Mouse (Mus musculus) frontal cortex, postnatal 14 days (tissue): Measurements from ENCODE around the gene Pglyrp2.

Experiments
- DNase-seq, 2 experiments: peaks; one replicate each; pipeline ENCODE4 v3.0.0; 2022; ENCODE audit warnings: low spot score in 2 of 2

Gene Pglyrp2

GRCm38 (mm10) chr17:32424034-32424433 is at the start of gene Pglyrp2:
Gene Pglyrp2, minus strand, starts transcription at chr17:32424167.
- no peak for DNase-seq

GRCm38 (mm10) chr17:32472176-32472575 is 48.2 kb upstream of the Pglyrp2 start:
- DNase-seq: no peak

- DNase-seq: no peak
These were observed 46.8 kb upstream of the Pglyrp2 start for GRCm38 (mm10) chr17:32470795-32471194.

GRCm38 (mm10) chr17:32468494-32468893 is 44.5 kb upstream of the Pglyrp2 start:
- no peak for DNase-seq

GRCm38 (mm10) chr17:32454997-32455396 is 31.0 kb upstream of the Pglyrp2 start:
- no peak for DNase-seq

- no peak for DNase-seq
These were observed 30.2 kb upstream of the Pglyrp2 start for GRCm38 (mm10) chr17:32454188-32454587.

- DNase-seq: no peak
These were observed 28.5 kb upstream of the Pglyrp2 start, which contains the start of gene Cyp4f39 for GRCm38 (mm10) chr17:32452482-32452881. Gene Cyp4f39, plus strand, starts transcription at chr17:32452723.

GRCm38 (mm10) chr17:32450844-32451537 is 27.0 kb upstream of the Pglyrp2 start:
- DNase-seq: no peak

GRCm38 (mm10) chr17:32449042-32449441 is 25.1 kb upstream of the Pglyrp2 start:
- DNase-seq: no peak

- no peak for DNase-seq
These were observed 23.2 kb upstream of the Pglyrp2 start for GRCm38 (mm10) chr17:32447195-32447594.

GRCm38 (mm10) chr17:32445016-32445415 is 21.0 kb upstream of the Pglyrp2 start:
- no peak for DNase-seq

GRCm38 (mm10) chr17:32443245-32443644 is 19.3 kb upstream of the Pglyrp2 start:
- DNase-seq: no peak

GRCm38 (mm10) chr17:32437106-32437505 is 13.1 kb upstream of the Pglyrp2 start:
- DNase-seq: no peak

GRCm38 (mm10) chr17:32435151-32435550 is 11.2 kb upstream of the Pglyrp2 start:
- DNase-seq: no peak

- DNase-seq: no peak
These were observed 10.4 kb upstream of the Pglyrp2 start for GRCm38 (mm10) chr17:32434324-32434723.

- no peak for DNase-seq
These were observed 8.0 kb upstream of the Pglyrp2 start for GRCm38 (mm10) chr17:32431972-32432371.

GRCm38 (mm10) chr17:32426610-32427009 is 2.6 kb upstream of the Pglyrp2 start:
- no peak for DNase-seq

- DNase-seq: no peak
These were observed 3.2 kb downstream of the Pglyrp2 start for GRCm38 (mm10) chr17:32420781-32421180.

GRCm38 (mm10) chr17:32419989-32420388 is 4.0 kb downstream of the Pglyrp2 start:
- no peak for DNase-seq

- DNase-seq: no peak
These were observed 7.2 kb downstream of the Pglyrp2 start for GRCm38 (mm10) chr17:32416771-32417170.

GRCm38 (mm10) chr17:32415417-32416020 is 8.4 kb downstream of the Pglyrp2 start:
- no peak for DNase-seq

GRCm38 (mm10) chr17:32411898-32412297 is 12.1 kb downstream of the Pglyrp2 start:
- no peak for DNase-seq

GRCm38 (mm10) chr17:32403417-32403816 is 20.6 kb downstream of the Pglyrp2 start, which contains the start of gene Rasal3:
Gene Rasal3, minus strand, starts transcription at chr17:32403583.
- DNase-seq: no peak
